Mouse (Mus musculus): Measurements from ENCODE around the gene Poc1b. TPM values are rescaled to one million over a fixed set of nuclear protein-coding genes. Genes with fewer than 3 reads are reported as not detected.

The Poc1b gene
- total RNA-seq (2023) = 15.1 to 20.8 TPM (median 17.9 TPM) in 4 replicates

DNA sequence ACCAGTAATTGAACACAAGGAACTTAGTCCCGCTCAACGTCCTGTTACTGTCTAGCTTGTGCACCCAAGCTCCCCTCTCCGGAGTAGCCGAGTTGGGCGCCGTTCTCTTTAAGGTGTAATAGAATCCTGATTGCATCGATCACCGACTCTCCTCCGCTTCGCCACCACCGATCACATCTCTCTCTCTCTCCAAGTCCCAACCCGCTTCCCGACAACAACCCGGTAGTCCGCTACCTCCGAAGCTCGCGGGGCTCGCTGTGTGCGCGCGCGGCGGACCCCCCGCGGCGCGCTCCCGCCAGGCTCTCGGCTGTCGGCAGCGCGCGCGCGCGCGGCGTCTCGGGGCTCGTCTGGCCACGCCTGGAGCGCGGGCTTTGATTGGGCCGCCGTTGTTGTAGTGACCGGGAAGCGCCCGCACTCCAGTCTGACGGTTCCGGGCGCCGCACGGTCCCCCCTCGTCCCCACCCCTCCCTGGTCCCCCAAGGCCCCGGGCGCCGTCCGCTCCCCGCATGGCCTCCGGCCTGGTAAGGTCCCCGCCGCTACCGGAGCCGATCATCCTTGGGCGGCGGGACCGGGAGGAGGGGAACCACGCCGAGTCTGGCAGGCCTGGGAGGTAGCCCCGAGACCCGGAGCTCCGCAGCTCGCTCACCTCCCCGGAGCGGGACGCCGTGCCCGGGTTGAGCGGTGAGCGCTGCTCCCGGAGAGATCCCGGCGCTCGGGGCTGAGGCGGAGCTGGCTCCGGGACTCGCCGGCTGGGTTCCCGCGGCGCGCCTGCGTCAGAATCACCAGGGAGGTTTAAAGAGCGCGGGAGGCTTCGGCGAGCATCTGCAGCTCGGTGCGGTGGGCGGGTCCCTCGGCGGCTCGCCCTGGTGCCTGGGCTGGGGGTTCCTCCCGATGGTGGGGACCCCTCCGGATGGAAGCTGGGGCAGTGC is at the start of gene Poc1b:
Gene Poc1b, plus strand, starts transcription at position 334 of the 929 bp plus-strand sequence.

GRCm38 (mm10) chr10:99107964-99108363 is 1.1 kb downstream of the Poc1b start, which contains the start of gene Galnt4:
Gene Galnt4, plus strand, starts transcription at chr10:99108159.

GRCm38 (mm10) chr10:99126225-99126624 is 19.4 kb downstream of the Poc1b start, which contains the start of gene Phxr2:
Gene Phxr2, minus strand, starts transcription at chr10:99126325.

Other genes starting within 250 kb of the Poc1b start
- 135 to 155 TPM (median 136 TPM) in 4 replicates for gene Atp2b1, start 192.6 kb upstream of the Poc1b start, total RNA-seq (2023)
- 10.7 to 14.2 TPM (median 12.8 TPM) in 4 replicates for gene Galnt4, start 1.1 kb downstream of the Poc1b start, total RNA-seq (2023)
- 0.50 to 0.86 TPM (median 0.69 TPM) in 3 of 4 replicates, not detected in the other for gene Phxr2, start 19.3 kb downstream of the Poc1b start, total RNA-seq (2023)
- gene Dusp6, start 156.2 kb downstream of the Poc1b start, total RNA-seq (2023) = 156 to 214 TPM (median 165 TPM) in 4 replicates